ENCODE assay signal across 8 mouse cellular contexts in genomic region chr1:135410967-135411366, GRCm38 (mm10). TPM values are rescaled to one million over a fixed set of nuclear protein-coding genes. Genes with fewer than 3 reads are reported as not detected.
DNase-seq lines count a peak whose midpoint lies in the region; ATAC-seq and TF ChIP-seq lines count a peak whose summit lies in the region.

No protein-coding gene starts in this region.

- no peak overlapping the region for H3K9ac ChIP-seq in midbrain, postnatal 0 days (replicated peaks; ENCODE audit: low read length, poor library complexity, severe bottlenecking)
- no peak overlapping the region for H3K9ac ChIP-seq in midbrain, embryonic 11.5 days (ENCODE audit: low read length)
- no peak overlapping the region for H3K9ac ChIP-seq in lung, embryonic 16.5 days (ENCODE audit: low read length)
- no peak overlapping the region for H3K9ac ChIP-seq in midbrain, embryonic 13.5 days (replicated peaks)

- no peaks in the 10 kb centered on the region for H3K9me3 ChIP-seq in midbrain, postnatal 0 days (ENCODE audit: low read length)
- no peaks in the 10 kb centered on the region for H3K9me3 ChIP-seq in midbrain, embryonic 11.5 days (ENCODE audit: control insufficient read depth, low read length)
- H3K9me3 ChIP-seq in lung, embryonic 16.5 days (ENCODE audit: control insufficient read depth, low read length) = no peaks in the 10 kb centered on the region
- no peaks in the 10 kb centered on the region for H3K9me3 ChIP-seq in midbrain, embryonic 13.5 days
- no peaks in the 10 kb centered on the region for H3K9me3 ChIP-seq in midbrain, embryonic 10.5 days (replicated peaks)

- TF ChIP-seq CTCF in midbrain, postnatal 0 days (IDR thresholded peaks at IDR 0.05) = no peak
- no peak for TF ChIP-seq CTCF in brain, embryonic 14.5 days (IDR thresholded peaks at IDR 0.05; ENCODE audit: borderline replicate concordance, extremely low read depth, insufficient read depth, insufficient read length)
- TF ChIP-seq CTCF in thymus, adult 2 months (IDR thresholded peaks at IDR 0.05; ENCODE audit: borderline replicate concordance, control insufficient read depth, extremely low read depth, insufficient read depth, low read length, poor library complexity) = no peak

- no peaks in the 10 kb centered on the region for H3K4me1 ChIP-seq in midbrain, postnatal 0 days (ENCODE audit: insufficient read depth, low read length)
- no peaks in the 10 kb centered on the region for H3K4me1 ChIP-seq in midbrain, embryonic 11.5 days (ENCODE audit: control insufficient read depth, insufficient read depth, low read length)
- peaks cover 12% of the 10 kb centered on the region for H3K4me1 ChIP-seq in lung, embryonic 16.5 days (replicated peaks; ENCODE audit: control insufficient read depth, insufficient read depth, low read length)
- no peaks in the 10 kb centered on the region for H3K4me1 ChIP-seq in thymus, adult 2 months (replicated peaks; ENCODE audit: control insufficient read depth, insufficient read depth, low read length)
- H3K4me1 ChIP-seq in midbrain, embryonic 13.5 days (replicated peaks) = no peaks in the 10 kb centered on the region
- H3K4me1 ChIP-seq in midbrain, embryonic 10.5 days = no peaks in the 10 kb centered on the region

- ATAC-seq in midbrain, postnatal 0 days (ENCODE audit: low FRiP score) = no peak
- no peak for ATAC-seq in midbrain, embryonic 11.5 days (ENCODE audit: low FRiP score)
- ATAC-seq in lung, embryonic 16.5 days (ENCODE audit: low read depth) = peak; percentile 94
- no peak for ATAC-seq in midbrain, embryonic 13.5 days

- WGBS in midbrain, postnatal 0 days = 78% methylated on average over 2 of the region's 2 CpGs
- 94% methylated on average over 2 of the region's 2 CpGs for WGBS in midbrain, embryonic 11.5 days
- 33% methylated on average over 2 of the region's 2 CpGs for WGBS in lung, embryonic 16.5 days
- WGBS in thymus, adult 2 months = 80% methylated on average over 2 of the region's 2 CpGs
- WGBS in midbrain, embryonic 13.5 days = 80% methylated on average over 2 of the region's 2 CpGs
- WGBS in midbrain, embryonic 10.5 days = 87% methylated on average over 2 of the region's 2 CpGs

- no peaks in the 10 kb centered on the region for H3K27me3 ChIP-seq in midbrain, postnatal 0 days (ENCODE audit: insufficient read depth, low read length)
- H3K27me3 ChIP-seq in midbrain, embryonic 11.5 days (ENCODE audit: control insufficient read depth, insufficient read depth, low read length) = no peaks in the 10 kb centered on the region
- H3K27me3 ChIP-seq in lung, embryonic 16.5 days (ENCODE audit: control insufficient read depth, insufficient read depth, low read depth, low read length) = no peaks in the 10 kb centered on the region
- no peaks in the 10 kb centered on the region for H3K27me3 ChIP-seq in thymus, adult 2 months (ENCODE audit: control insufficient read depth, insufficient read depth, low read length)
- H3K27me3 ChIP-seq in midbrain, embryonic 13.5 days = no peaks in the 10 kb centered on the region
- no peaks in the 10 kb centered on the region for H3K27me3 ChIP-seq in midbrain, embryonic 10.5 days (ENCODE audit: low read depth, poor library complexity, severe bottlenecking)

- peak; percentile 10 for DNase-seq in midbrain, postnatal 0 days (ENCODE audit: low spot score)
- no peak for DNase-seq in midbrain, embryonic 11.5 days (ENCODE audit: low spot score, missing footprints)
- DNase-seq in brain, embryonic 14.5 days (ENCODE audit: low read depth) = peak; percentile 22
- DNase-seq in heart, postnatal 10 days = peak; percentile 85 to 87
- DNase-seq in thymus, adult 2 months = no peak
- DNase-seq in midbrain, embryonic 10.5 days (ENCODE audit: low spot score) = no peak

- no peak for TF ChIP-seq POLR2A in brain, embryonic 14.5 days (IDR thresholded peaks at IDR 0.05; ENCODE audit: borderline replicate concordance, extremely low read depth, insufficient read depth, insufficient read length, poor library complexity, severe bottlenecking)
- no peak for TF ChIP-seq POLR2A in thymus, adult 2 months (IDR thresholded peaks at IDR 0.05; ENCODE audit: control insufficient read depth, extremely low read depth, insufficient read depth, low read length, poor library complexity)

- peaks cover 54% of the 10 kb centered on the region for H3K36me3 ChIP-seq in midbrain, postnatal 0 days (ENCODE audit: insufficient read depth, low read length)
- peaks cover 53% of the 10 kb centered on the region for H3K36me3 ChIP-seq in midbrain, embryonic 11.5 days (ENCODE audit: control insufficient read depth, insufficient read depth, low read length)
- peaks cover 61% of the 10 kb centered on the region for H3K36me3 ChIP-seq in lung, embryonic 16.5 days (ENCODE audit: control insufficient read depth, insufficient read depth, low read length)
- H3K36me3 ChIP-seq in thymus, adult 2 months (ENCODE audit: control insufficient read depth, insufficient read depth, low read length) = peaks cover 56% of the 10 kb centered on the region
- H3K36me3 ChIP-seq in midbrain, embryonic 13.5 days = peaks cover 85% of the 10 kb centered on the region
- H3K36me3 ChIP-seq in midbrain, embryonic 10.5 days = peaks cover 100% of the 10 kb centered on the region

- no peak overlapping the region for H3K4me2 ChIP-seq in midbrain, postnatal 0 days (ENCODE audit: low read depth, low read length, poor library complexity, severe bottlenecking)
- H3K4me2 ChIP-seq in midbrain, embryonic 11.5 days = no peak overlapping the region
- H3K4me2 ChIP-seq in lung, embryonic 16.5 days (ENCODE audit: low read depth, low read length) = no peak overlapping the region
- no peak overlapping the region for H3K4me2 ChIP-seq in midbrain, embryonic 13.5 days (replicated peaks)

- H3K4me3 ChIP-seq in midbrain, postnatal 0 days (ENCODE audit: low read depth, low read length) = no peak overlapping the region
- H3K4me3 ChIP-seq in midbrain, embryonic 11.5 days (ENCODE audit: low read depth, low read length) = no peak overlapping the region
- H3K4me3 ChIP-seq in lung, embryonic 16.5 days (ENCODE audit: low read length) = no peak overlapping the region
- H3K4me3 ChIP-seq in thymus, adult 2 months (ENCODE audit: control insufficient read depth, insufficient read depth, low read length) = no peak overlapping the region
- no peak overlapping the region for H3K4me3 ChIP-seq in midbrain, embryonic 13.5 days (replicated peaks)
- H3K4me3 ChIP-seq in midbrain, embryonic 10.5 days = no peak overlapping the region

- H3K27ac ChIP-seq in midbrain, postnatal 0 days (ENCODE audit: low read depth, low read length) = no peak overlapping the region
- no peak overlapping the region for H3K27ac ChIP-seq in midbrain, embryonic 11.5 days (ENCODE audit: low read depth, low read length)
- H3K27ac ChIP-seq in lung, embryonic 16.5 days (ENCODE audit: low read length) = peak overlapping the region; percentile 75
- H3K27ac ChIP-seq in thymus, adult 2 months (ENCODE audit: control insufficient read depth, insufficient read depth, low read length) = no peak overlapping the region
- H3K27ac ChIP-seq in midbrain, embryonic 13.5 days = no peak overlapping the region
- H3K27ac ChIP-seq in midbrain, embryonic 10.5 days (replicated peaks) = no peak overlapping the region

- intact Hi-C loops in heart, postnatal 10 days (cut with DNase I) = no loop called here

RNA-seq across cellular contexts. Expression of gene Ipo9, which starts 19.3 kb away (rescaled TPM):
- 88.7 and 128 TPM in 2 replicates for total RNA-seq in midbrain, postnatal 0 days (2014; rRNA removed)
- 89.3 and 93.3 TPM in 2 replicates for polyA plus RNA-seq in midbrain, postnatal 0 days (2015; fragmentation: Nextera tagmentation; extraction: Ambion mirVana)
- 167 and 188 TPM in 2 replicates for polyA plus RNA-seq in midbrain, embryonic 11.5 days (2014; fragmentation: Nextera tagmentation; extraction: Ambion mirVana)
- polyA plus RNA-seq in brain, embryonic 14.5 days (2012; rRNA removed) = 185 and 217 TPM in 2 replicates
- total RNA-seq in heart, postnatal 10 days (2021) = 10 to 100 TPM; 71.1 to 71.3 TPM
- 103 and 109 TPM in 2 replicates for polyA plus RNA-seq in lung, embryonic 16.5 days (2015; fragmentation: Nextera tagmentation; extraction: Ambion mirVana)
- polyA plus RNA-seq in thymus, adult 2 months (2012; rRNA removed) = 166 and 184 TPM in 2 replicates
- 136 and 142 TPM in 2 replicates for polyA plus RNA-seq in midbrain, embryonic 13.5 days (2015; fragmentation: Nextera tagmentation; extraction: Ambion mirVana)
- polyA plus RNA-seq in midbrain, embryonic 10.5 days (2016; fragmentation: Nextera tagmentation; extraction: Ambion mirVana) = 179 and 191 TPM in 2 replicates

RNA-seq across cellular contexts. Expression of gene Shisa4, which starts 35.9 kb away (rescaled TPM):
- total RNA-seq in midbrain, postnatal 0 days (2014; rRNA removed) = 129 and 133 TPM in 2 replicates
- 141 and 146 TPM in 2 replicates for polyA plus RNA-seq in midbrain, postnatal 0 days (2015; fragmentation: Nextera tagmentation; extraction: Ambion mirVana)
- polyA plus RNA-seq in midbrain, embryonic 11.5 days (2014; fragmentation: Nextera tagmentation; extraction: Ambion mirVana) = 46.5 and 47.2 TPM in 2 replicates
- 60.3 and 61.4 TPM in 2 replicates for polyA plus RNA-seq in brain, embryonic 14.5 days (2012; rRNA removed)
- total RNA-seq in heart, postnatal 10 days (2021) = 1 to 10 TPM; 7.2 to 7.8 TPM
- polyA plus RNA-seq in lung, embryonic 16.5 days (2015; fragmentation: Nextera tagmentation; extraction: Ambion mirVana) = 24.4 and 25.4 TPM in 2 replicates
- 18.0 and 26.4 TPM in 2 replicates for polyA plus RNA-seq in thymus, adult 2 months (2012; rRNA removed)
- polyA plus RNA-seq in midbrain, embryonic 13.5 days (2015; fragmentation: Nextera tagmentation; extraction: Ambion mirVana) = 83.7 and 84.8 TPM in 2 replicates
- 66.3 and 81.3 TPM in 2 replicates for polyA plus RNA-seq in midbrain, embryonic 10.5 days (2016; fragmentation: Nextera tagmentation; extraction: Ambion mirVana)

Comparison
In these comparisons a context has a peak if more than half of its experiments do, and no peak if none do; other contexts are left out.
1. DNase-seq: peak in midbrain, postnatal 0 days (single experiment), brain, embryonic 14.5 days (single experiment) and heart, postnatal 10 days (2 of 2); none in midbrain, embryonic 11.5 days (single experiment), thymus, adult 2 months (single experiment) and midbrain, embryonic 10.5 days (single experiment).